Mouse (Mus musculus): ENCODE measurements at regions not wholly inside any gene's neighbourhood (a gene's known extent, or its start where the extent isn't known, plus 50 kb on each side); places are given as distances from the start of the nearest gene placed in this dataset.

DNA sequence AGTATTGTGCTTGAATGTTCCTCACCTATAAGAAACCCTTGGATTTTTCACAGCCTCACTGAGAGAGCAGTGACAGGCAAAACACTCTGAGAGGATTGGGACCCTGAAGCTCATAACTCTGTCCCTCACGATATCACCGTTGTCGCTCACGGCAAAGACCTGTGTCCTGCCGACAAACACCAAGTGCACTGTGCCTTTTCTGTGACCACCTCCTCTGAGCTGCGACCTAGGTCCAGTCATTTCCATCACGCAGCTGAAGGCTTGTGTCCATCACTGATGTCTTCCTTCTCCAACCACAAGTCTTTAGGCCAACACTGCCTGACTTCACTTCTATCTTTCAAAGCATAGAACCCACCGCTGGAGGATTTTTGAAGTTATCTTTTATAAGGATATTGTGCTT, 93.1 kb downstream of the Cbln1 start:
- H3K4me3 ChIP-seq (ENCODE audit: low read depth, low read length): no peak overlapping the region
- no peaks in the 10 kb centered on the region for H3K27me3 ChIP-seq (replicated peaks; ENCODE audit: insufficient read depth, low read length)
- no peak overlapping the region for H3K9ac ChIP-seq (replicated peaks; ENCODE audit: low read depth)
- no peaks in the 10 kb centered on the region for H3K4me1 ChIP-seq (ENCODE audit: insufficient read depth, low read depth, low read length)
- TF ChIP-seq EP300 (IDR thresholded peaks at IDR 0.05): no peak
- TF ChIP-seq CTCF (IDR thresholded peaks at IDR 0.05): no peak
- DNase-seq (ENCODE audit: low spot score) (no peak), ATAC-seq (no peak)
- no peak overlapping the region for H3K4me2 ChIP-seq (replicated peaks; ENCODE audit: low read depth, low read length)
- no peaks in the 10 kb centered on the region for H3K9me3 ChIP-seq (ENCODE audit: low read length)
- 90% methylated on average over 8 of the region's 8 CpGs for WGBS
- H3K36me3 ChIP-seq (ENCODE audit: insufficient read depth, low read length): no peaks in the 10 kb centered on the region
- no peak overlapping the region for H3K27ac ChIP-seq (ENCODE audit: low read length)

DNA sequence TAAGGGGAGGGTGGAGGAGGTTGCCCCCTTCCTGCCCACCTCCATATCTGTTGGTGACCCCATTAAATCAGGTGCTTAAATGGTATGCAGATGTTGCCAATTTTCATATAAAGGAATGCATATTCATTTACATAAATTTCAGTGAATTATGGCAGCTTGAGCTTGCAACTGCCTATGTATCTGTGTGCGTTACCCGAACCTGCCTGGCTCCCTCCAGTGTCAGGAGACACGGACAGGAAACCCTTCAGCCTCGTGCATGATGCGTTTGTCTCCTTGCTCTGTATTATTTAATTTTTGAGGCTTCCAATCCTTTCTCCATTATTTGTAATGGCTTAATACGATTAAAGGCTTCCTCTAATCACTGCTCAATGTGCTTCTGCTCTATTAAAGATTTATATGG, 98.4 kb downstream of the Cbln1 start:
- TF ChIP-seq CTCF (IDR thresholded peaks at IDR 0.05) (no peak), EP300 (IDR thresholded peaks at IDR 0.05) (no peak)
- no peak for ATAC-seq
- Histone ChIP-seq H3K9ac (replicated peaks; ENCODE audit: low read depth) (no peak overlapping the region), H3K4me2 (replicated peaks; ENCODE audit: low read depth, low read length) (no peak overlapping the region), H3K9me3 (ENCODE audit: low read length) (no peaks in the 10 kb centered on the region), H3K4me1 (ENCODE audit: insufficient read depth, low read depth, low read length) (no peaks in the 10 kb centered on the region), H3K36me3 (ENCODE audit: insufficient read depth, low read length) (no peaks in the 10 kb centered on the region), H3K4me3 (ENCODE audit: low read depth, low read length) (no peak overlapping the region), H3K27ac (ENCODE audit: low read length) (no peak overlapping the region), H3K27me3 (replicated peaks; ENCODE audit: insufficient read depth, low read length) (no peaks in the 10 kb centered on the region)
- no peak for DNase-seq (ENCODE audit: low spot score)
- 62% methylated on average over 6 of the region's 6 CpGs for WGBS

DNA sequence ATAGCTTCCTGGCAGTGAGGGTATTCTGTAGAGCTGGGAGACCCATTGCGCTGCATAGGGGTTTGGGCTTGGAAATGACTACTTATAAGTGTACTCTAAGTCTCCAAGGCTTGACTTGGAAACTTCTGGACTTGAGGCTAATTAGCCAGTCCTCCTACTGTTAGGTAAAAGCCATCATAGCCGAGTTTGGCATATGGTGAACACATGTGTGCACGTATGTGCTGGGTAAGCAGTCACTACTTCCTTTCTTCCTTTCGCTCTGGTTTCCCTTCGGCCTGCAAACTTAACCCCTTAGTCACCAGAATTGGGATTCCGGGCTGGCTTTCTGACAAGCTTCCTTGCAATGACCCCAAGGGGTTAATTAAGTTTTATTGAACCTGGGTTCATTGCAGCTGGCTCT, 98.9 kb downstream of the Cbln1 start:
- no peaks in the 10 kb centered on the region for H3K9me3 ChIP-seq (ENCODE audit: low read length)
- 25% methylated on average over 6 of the region's 6 CpGs for WGBS
- no peak for DNase-seq (ENCODE audit: low spot score)
- no peak overlapping the region for H3K4me2 ChIP-seq (replicated peaks; ENCODE audit: low read depth, low read length)
- no peaks in the 10 kb centered on the region for H3K36me3 ChIP-seq (ENCODE audit: insufficient read depth, low read length)
- no peak for ATAC-seq
- no peak for TF ChIP-seq CTCF (IDR thresholded peaks at IDR 0.05)
- no peak for TF ChIP-seq EP300 (IDR thresholded peaks at IDR 0.05)
- H3K4me1 ChIP-seq (ENCODE audit: insufficient read depth, low read depth, low read length): no peaks in the 10 kb centered on the region
- no peaks in the 10 kb centered on the region for H3K27me3 ChIP-seq (replicated peaks; ENCODE audit: insufficient read depth, low read length)
- H3K4me3 ChIP-seq (ENCODE audit: low read depth, low read length): no peak overlapping the region
- no peak overlapping the region for H3K9ac ChIP-seq (replicated peaks; ENCODE audit: low read depth)
- no peak overlapping the region for H3K27ac ChIP-seq (ENCODE audit: low read length)

DNA sequence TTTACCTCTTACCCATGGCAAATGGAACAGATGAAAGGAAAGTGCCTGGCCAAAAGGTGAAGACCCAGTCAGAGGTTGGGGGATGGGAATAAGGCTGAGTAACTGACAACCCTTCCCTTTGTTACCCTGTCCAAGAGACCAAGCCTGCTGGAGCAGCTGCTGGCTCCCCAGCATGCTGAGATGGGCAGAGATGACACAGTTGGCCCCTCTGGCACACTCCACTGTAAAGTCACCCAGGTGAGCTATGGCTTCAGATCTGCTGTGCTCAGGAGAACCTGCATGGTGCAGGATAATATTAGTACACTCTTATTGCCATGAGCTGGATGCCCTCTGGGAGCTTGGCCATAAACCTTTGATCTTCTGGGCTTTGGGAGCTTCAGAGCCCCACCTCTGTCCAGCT, 100.3 kb downstream of the Cbln1 start:
- no peak for TF ChIP-seq CTCF (IDR thresholded peaks at IDR 0.05)
- no peak for TF ChIP-seq EP300 (IDR thresholded peaks at IDR 0.05)
- Histone ChIP-seq H3K27me3 (replicated peaks; ENCODE audit: insufficient read depth, low read length) (no peaks in the 10 kb centered on the region), H3K36me3 (ENCODE audit: insufficient read depth, low read length) (no peaks in the 10 kb centered on the region), H3K9ac (replicated peaks; ENCODE audit: low read depth) (no peak overlapping the region), H3K9me3 (ENCODE audit: low read length) (no peaks in the 10 kb centered on the region), H3K4me2 (replicated peaks; ENCODE audit: low read depth, low read length) (no peak overlapping the region), H3K4me1 (ENCODE audit: insufficient read depth, low read depth, low read length) (no peaks in the 10 kb centered on the region), H3K27ac (ENCODE audit: low read length) (no peak overlapping the region), H3K4me3 (ENCODE audit: low read depth, low read length) (no peak overlapping the region)
- DNase-seq (ENCODE audit: low spot score) (no peak), ATAC-seq (no peak)

DNA sequence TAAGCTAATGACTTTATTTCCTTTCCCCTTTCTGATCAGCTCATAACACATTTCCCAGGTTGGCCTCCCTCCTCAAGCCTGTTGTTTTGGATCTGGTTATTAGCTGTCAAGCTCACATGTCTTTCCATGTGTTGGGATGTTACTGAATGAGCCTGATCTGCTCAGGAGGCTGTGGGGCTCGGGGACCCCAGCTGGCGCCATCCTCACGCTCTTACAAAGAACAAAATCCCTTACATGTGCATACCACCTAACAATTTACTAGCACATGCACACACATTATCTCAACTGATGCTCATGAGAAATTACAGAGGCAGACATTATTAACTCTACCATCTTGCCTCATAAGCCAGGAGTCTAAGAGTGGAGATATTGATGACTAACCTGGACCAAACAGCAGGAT, 102.2 kb downstream of the Cbln1 start:
- WGBS: 83% methylated on average over 3 of the region's 3 CpGs
- ATAC-seq: no peak
- no peak overlapping the region for H3K4me3 ChIP-seq (ENCODE audit: low read depth, low read length)
- no peaks in the 10 kb centered on the region for H3K27me3 ChIP-seq (replicated peaks; ENCODE audit: insufficient read depth, low read length)
- no peak overlapping the region for H3K27ac ChIP-seq (ENCODE audit: low read length)
- no peak for TF ChIP-seq CTCF (IDR thresholded peaks at IDR 0.05)
- no peak for TF ChIP-seq EP300 (IDR thresholded peaks at IDR 0.05)
- no peak for DNase-seq (ENCODE audit: low spot score)
- no peak overlapping the region for H3K9ac ChIP-seq (replicated peaks; ENCODE audit: low read depth)
- H3K4me1 ChIP-seq (ENCODE audit: insufficient read depth, low read depth, low read length): no peaks in the 10 kb centered on the region
- H3K4me2 ChIP-seq (replicated peaks; ENCODE audit: low read depth, low read length): no peak overlapping the region
- H3K9me3 ChIP-seq (ENCODE audit: low read length): no peaks in the 10 kb centered on the region
- H3K36me3 ChIP-seq (ENCODE audit: insufficient read depth, low read length): no peaks in the 10 kb centered on the region

DNA sequence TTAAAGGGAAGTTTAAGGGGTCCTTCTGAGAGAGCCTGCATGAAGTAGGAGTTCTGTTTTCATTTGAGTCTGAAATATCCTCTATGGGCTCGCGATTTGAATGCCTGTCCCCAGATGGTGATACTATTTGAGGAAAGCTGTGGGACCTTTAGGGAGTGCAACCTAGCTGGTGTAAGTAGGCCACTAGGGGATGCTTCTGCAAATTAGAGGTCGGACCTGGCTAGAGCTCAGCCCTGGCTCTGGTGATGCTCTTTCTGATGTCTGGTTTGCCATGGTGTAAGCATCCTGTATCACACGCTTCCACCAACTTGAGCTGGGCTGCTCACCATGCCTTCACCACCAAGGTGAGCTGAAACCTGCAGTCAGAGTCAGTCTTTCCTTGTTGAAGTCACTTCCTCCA, 121.9 kb downstream of the Cbln1 start:
- ATAC-seq (no peak), DNase-seq (ENCODE audit: low spot score) (no peak)
- 78% methylated on average over 4 of the region's 4 CpGs for WGBS
- Histone ChIP-seq H3K9me3 (ENCODE audit: low read length) (no peaks in the 10 kb centered on the region), H3K27me3 (replicated peaks; ENCODE audit: insufficient read depth, low read length) (no peaks in the 10 kb centered on the region), H3K36me3 (ENCODE audit: insufficient read depth, low read length) (no peaks in the 10 kb centered on the region), H3K9ac (replicated peaks; ENCODE audit: low read depth) (no peak overlapping the region), H3K4me3 (ENCODE audit: low read depth, low read length) (no peak overlapping the region), H3K27ac (ENCODE audit: low read length) (no peak overlapping the region), H3K4me1 (ENCODE audit: insufficient read depth, low read depth, low read length) (no peaks in the 10 kb centered on the region), H3K4me2 (replicated peaks; ENCODE audit: low read depth, low read length) (no peak overlapping the region)
- TF ChIP-seq CTCF (IDR thresholded peaks at IDR 0.05) (no peak), EP300 (IDR thresholded peaks at IDR 0.05) (no peak)

DNA sequence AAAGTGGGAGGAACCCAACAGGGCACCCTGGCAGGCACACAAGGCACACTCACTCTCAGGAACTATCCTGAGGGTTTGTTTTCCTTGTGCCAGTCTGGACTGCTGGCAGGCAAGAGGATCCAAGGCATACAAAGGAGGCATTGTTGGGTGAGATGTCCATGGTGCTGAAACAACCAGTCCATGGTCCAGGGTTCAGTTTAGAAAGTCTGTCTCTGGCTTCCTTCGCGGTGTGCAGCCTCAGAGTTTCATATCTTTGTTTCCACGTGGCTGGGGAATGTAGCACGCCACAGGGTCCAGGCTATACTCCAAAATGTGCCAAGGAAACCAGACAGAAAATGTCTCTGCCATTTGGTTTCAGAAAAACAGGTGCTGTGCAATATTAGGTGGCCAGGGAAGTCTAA, 122.6 kb downstream of the Cbln1 start:
- no peak for ATAC-seq
- DNase-seq (ENCODE audit: low spot score): no peak
- H3K4me3 ChIP-seq (ENCODE audit: low read depth, low read length): no peak overlapping the region
- H3K4me1 ChIP-seq (ENCODE audit: insufficient read depth, low read depth, low read length): no peaks in the 10 kb centered on the region
- no peaks in the 10 kb centered on the region for H3K27me3 ChIP-seq (replicated peaks; ENCODE audit: insufficient read depth, low read length)
- no peak overlapping the region for H3K4me2 ChIP-seq (replicated peaks; ENCODE audit: low read depth, low read length)
- WGBS: 48% methylated on average over 4 of the region's 4 CpGs
- no peaks in the 10 kb centered on the region for H3K9me3 ChIP-seq (ENCODE audit: low read length)
- no peak overlapping the region for H3K9ac ChIP-seq (replicated peaks; ENCODE audit: low read depth)
- TF ChIP-seq EP300 (IDR thresholded peaks at IDR 0.05) (no peak), CTCF (IDR thresholded peaks at IDR 0.05) (no peak)
- H3K27ac ChIP-seq (ENCODE audit: low read length): no peak overlapping the region
- H3K36me3 ChIP-seq (ENCODE audit: insufficient read depth, low read length): no peaks in the 10 kb centered on the region

All from lung, postnatal 0 days (tissue).